Mouse (Mus musculus) limb, embryonic 10.5 days (tissue): ENCODE results near the gene Klhl31. TPM values are rescaled to one million over a fixed set of nuclear protein-coding genes. Genes with fewer than 3 reads are reported as not detected.

Experiments
- DNase-seq: peaks from one replicate; pipeline ENCODE4 v3.0.0-alpha.2; 2017; ENCODE audit warnings: low spot score
- H3K27ac ChIP-seq: fragments of 300-500 bp; sonication (generic); 2 replicates; pipeline ENCODE4 v1.5.1; 2016; ENCODE audit warnings: mild to moderate bottlenecking
- H3K27me3 ChIP-seq: fragments of 300-500 bp; sonication (generic); 2 replicates; pipeline ENCODE4 v1.6.1; 2016; ENCODE audit warnings: low read depth, mild to moderate bottlenecking; ENCODE audit not compliant: poor library complexity, severe bottlenecking
- H3K36me3 ChIP-seq: fragments of 300-500 bp; sonication (generic); 2 replicates; pipeline ENCODE4 v1.6.1; 2016; ENCODE audit warnings: mild to moderate bottlenecking, moderate library complexity
- H3K4me1 ChIP-seq: fragments of 300-500 bp; sonication (generic); 2 replicates; pipeline ENCODE4 v1.6.1; 2016
- H3K4me3 ChIP-seq: fragments of 300-500 bp; sonication (generic); 2 replicates; pipeline ENCODE4 v1.5.1; 2016; ENCODE audit warnings: mild to moderate bottlenecking, moderate library complexity
- H3K9me3 ChIP-seq: fragments of 300-500 bp; sonication (generic); replicated peaks from 2 replicates; pipeline ENCODE4 v1.6.1; 2016; ENCODE audit warnings: mild to moderate bottlenecking
- WGBS: fragments of 180-500 bp; shearing (Covaris S2); methylation state at CpG from one replicate; pipeline ENCODE4 v1.1.7; 2016; 5-methylcytosine and 5-hydroxymethylcytosine counted together
- polyA plus RNA-seq: library from polyadenylated mRNA; unstranded; fragments of >200 nt; fragmentation: Nextera tagmentation; extraction: Ambion mirVana; gene quantifications from 2 replicates; pipeline ENCODE4 v1.2.1, GENCODE M21; 2016

Gene Klhl31
- 0.16 and 0.61 TPM in 2 replicates for polyA plus RNA-seq

GRCm38 (mm10) chr9:77636450-77636951, at the start of gene Klhl31:
Gene Klhl31 (plus strand): TSS chr9:77636500.
- Histone ChIP-seq H3K4me1 (peaks cover 4% of the 10 kb centered on the region; the same call in 1 of the 2 replicates), H3K27ac (no peak within 1 kb of the TSS), H3K27me3 (no peaks in the 10 kb centered on the region), H3K36me3 (no peaks in the 10 kb centered on the region), H3K9me3 (no peaks in the 10 kb centered on the region), H3K4me3 (no peak within 1 kb of the TSS)
- 39% methylated on average over 10 of the region's 10 CpGs for WGBS
- peak; percentile 29 for DNase-seq

- Histone ChIP-seq H3K36me3 (no peaks in the 10 kb centered on the region), H3K4me3 (no peak overlapping the region), H3K27ac (no peak overlapping the region), H3K27me3 (no peaks in the 10 kb centered on the region), H3K4me1 (no peaks in the 10 kb centered on the region), H3K9me3 (no peaks in the 10 kb centered on the region)
- 75% methylated on average over 6 of the region's 6 CpGs for WGBS
- DNase-seq = no peak
Measured at GRCm38 (mm10) chr9:77586806-77587591, 49.3 kb upstream of the Klhl31 start.

- Histone ChIP-seq H3K4me1 (no peaks in the 10 kb centered on the region), H3K27ac (no peak overlapping the region), H3K27me3 (no peaks in the 10 kb centered on the region), H3K4me3 (no peak overlapping the region), H3K36me3 (no peaks in the 10 kb centered on the region), H3K9me3 (no peaks in the 10 kb centered on the region)
- no peak for DNase-seq
- WGBS = 93% methylated on average over 7 of the region's 7 CpGs
Measured at GRCm38 (mm10) chr9:77587616-77588015, 48.7 kb upstream of the Klhl31 start.

- no peak for DNase-seq
- H3K4me1 ChIP-seq = no peaks in the 10 kb centered on the region
- H3K36me3 ChIP-seq = no peaks in the 10 kb centered on the region
- no peak overlapping the region for H3K4me3 ChIP-seq
- no peaks in the 10 kb centered on the region for H3K9me3 ChIP-seq
- H3K27ac ChIP-seq = no peak overlapping the region
- H3K27me3 ChIP-seq = no peaks in the 10 kb centered on the region
- 70% methylated on average over 2 of the region's 2 CpGs for WGBS
Measured at GRCm38 (mm10) chr9:77589496-77589895, 46.8 kb upstream of the Klhl31 start.

GRCm38 (mm10) chr9:77592423-77592822, 43.9 kb upstream of the Klhl31 start:
- H3K27ac ChIP-seq = no peak overlapping the region
- WGBS = 68% methylated on average over 4 of the region's 4 CpGs
- DNase-seq = no peak
- no peak overlapping the region for H3K4me3 ChIP-seq
- no peaks in the 10 kb centered on the region for H3K4me1 ChIP-seq
- H3K27me3 ChIP-seq = no peaks in the 10 kb centered on the region
- no peaks in the 10 kb centered on the region for H3K9me3 ChIP-seq
- H3K36me3 ChIP-seq = no peaks in the 10 kb centered on the region

- Histone ChIP-seq H3K9me3 (no peaks in the 10 kb centered on the region), H3K4me3 (no peak overlapping the region), H3K4me1 (no peaks in the 10 kb centered on the region), H3K27ac (no peak overlapping the region), H3K36me3 (no peaks in the 10 kb centered on the region), H3K27me3 (no peaks in the 10 kb centered on the region)
- WGBS = 78% methylated on average over 12 of the region's 12 CpGs
- no peak for DNase-seq
Measured at GRCm38 (mm10) chr9:77595006-77595626, 41.2 kb upstream of the Klhl31 start.

GRCm38 (mm10) chr9:77596355-77596754, 39.9 kb upstream of the Klhl31 start:
- Histone ChIP-seq H3K9me3 (no peaks in the 10 kb centered on the region), H3K27ac (no peak overlapping the region), H3K4me3 (no peak overlapping the region), H3K36me3 (no peaks in the 10 kb centered on the region), H3K4me1 (no peaks in the 10 kb centered on the region), H3K27me3 (no peaks in the 10 kb centered on the region)
- WGBS = 31% methylated on average over 7 of the region's 7 CpGs
- peak; percentile 80 for DNase-seq

- no peaks in the 10 kb centered on the region for H3K36me3 ChIP-seq
- no peaks in the 10 kb centered on the region for H3K4me1 ChIP-seq
- DNase-seq = no peak
- H3K27ac ChIP-seq = no peak overlapping the region
- no peak overlapping the region for H3K4me3 ChIP-seq
- 76% methylated on average over 3 of the region's 3 CpGs for WGBS
- no peaks in the 10 kb centered on the region for H3K27me3 ChIP-seq
- H3K9me3 ChIP-seq = no peaks in the 10 kb centered on the region
Measured at GRCm38 (mm10) chr9:77598560-77598959, 37.7 kb upstream of the Klhl31 start.

- no peak overlapping the region for H3K4me3 ChIP-seq
- no peaks in the 10 kb centered on the region for H3K4me1 ChIP-seq
- WGBS = 90% methylated on average over 10 of the region's 10 CpGs
- H3K9me3 ChIP-seq = no peaks in the 10 kb centered on the region
- no peaks in the 10 kb centered on the region for H3K27me3 ChIP-seq
- DNase-seq = no peak
- H3K27ac ChIP-seq = no peak overlapping the region
- no peaks in the 10 kb centered on the region for H3K36me3 ChIP-seq
Measured at GRCm38 (mm10) chr9:77602302-77603266, 33.7 kb upstream of the Klhl31 start.

GRCm38 (mm10) chr9:77603965-77604509, 32.3 kb upstream of the Klhl31 start:
- WGBS = 92% methylated on average over 1 of the region's 1 CpGs
- no peaks in the 10 kb centered on the region for H3K9me3 ChIP-seq
- no peaks in the 10 kb centered on the region for H3K27me3 ChIP-seq
- no peak overlapping the region for H3K27ac ChIP-seq
- no peaks in the 10 kb centered on the region for H3K36me3 ChIP-seq
- no peak for DNase-seq
- no peak overlapping the region for H3K4me3 ChIP-seq
- no peaks in the 10 kb centered on the region for H3K4me1 ChIP-seq

- DNase-seq = no peak
- Histone ChIP-seq H3K27me3 (no peaks in the 10 kb centered on the region), H3K36me3 (no peaks in the 10 kb centered on the region), H3K9me3 (no peaks in the 10 kb centered on the region), H3K27ac (no peak overlapping the region), H3K4me1 (no peaks in the 10 kb centered on the region), H3K4me3 (no peak overlapping the region)
- WGBS = 79% methylated on average over 6 of the region's 6 CpGs
Measured at GRCm38 (mm10) chr9:77607295-77607694, 29.0 kb upstream of the Klhl31 start.

GRCm38 (mm10) chr9:77607840-77608239, 28.5 kb upstream of the Klhl31 start:
- 43% methylated on average over 7 of the region's 7 CpGs for WGBS
- Histone ChIP-seq H3K4me3 (no peak overlapping the region), H3K27ac (no peak overlapping the region), H3K9me3 (no peaks in the 10 kb centered on the region), H3K36me3 (no peaks in the 10 kb centered on the region), H3K4me1 (no peaks in the 10 kb centered on the region), H3K27me3 (no peaks in the 10 kb centered on the region)
- peak; percentile 56 for DNase-seq
